Mouse (Mus musculus): Measurements from ENCODE around the gene Emc10. TPM values are rescaled to one million over a fixed set of nuclear protein-coding genes. Genes with fewer than 3 reads are reported as not detected.
A peak's percentile ranks its signal among the peaks of the same experiment; 100 is the strongest.

Gene Emc10
- 100 and 111 TPM in 2 replicates for polyA plus RNA-seq (2011; ENCODE audit: insufficient read length, low read depth, missing spikeins)

DNA sequence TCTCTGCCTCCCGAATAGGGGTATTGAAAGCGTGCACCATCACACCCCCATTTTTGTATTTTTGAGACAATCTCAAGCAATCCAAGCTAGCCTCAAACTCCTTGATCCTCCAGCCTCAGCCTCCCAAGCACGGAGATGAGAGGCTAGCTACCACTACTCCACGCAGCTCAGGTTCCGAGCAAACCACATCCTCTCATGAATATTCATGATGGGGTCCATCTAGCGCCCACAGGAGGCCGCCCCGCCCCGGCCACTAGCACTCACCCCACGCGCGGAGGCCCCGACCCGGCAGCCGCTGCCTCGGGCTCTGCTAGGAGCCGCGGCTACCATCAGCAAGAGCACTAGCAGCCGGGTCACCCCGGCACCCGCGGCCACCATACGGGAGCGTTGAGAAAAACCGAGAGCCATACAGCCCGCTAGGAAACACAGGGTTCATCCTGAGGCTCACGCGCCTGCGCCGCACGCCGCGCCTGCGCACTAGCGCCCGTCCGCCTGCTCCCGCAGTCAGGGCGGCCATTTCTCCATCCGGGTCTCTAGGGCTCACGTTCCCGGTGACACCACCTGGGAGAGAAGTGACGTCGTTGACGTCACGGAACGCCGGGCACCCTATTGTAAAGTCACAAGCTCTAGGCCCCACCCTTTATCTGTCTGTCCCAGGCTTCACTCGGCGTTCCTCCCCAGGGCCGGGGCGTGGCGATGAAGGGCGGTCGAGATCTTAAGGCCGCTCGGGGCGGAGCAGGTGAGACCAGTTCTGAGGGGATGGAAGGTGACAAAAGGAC, at the start of gene Emc10, which contains the start of gene Fam71e1:
TSS of gene Emc10 (minus strand) at position 538 of the 779 bp plus-strand sequence.
TSS of gene Fam71e1 (plus strand) at position 590 of the 779 bp plus-strand sequence.
- peak within 1 kb of the TSS; percentile 73 for H3K27ac ChIP-seq (ENCODE audit: insufficient read depth, low read length)
- H3K4me1 ChIP-seq (ENCODE audit: control insufficient read depth, insufficient read depth, low read length): peaks cover 6% of the 10 kb centered on the region; the same call in 1 of the 2 replicates
- peak within 1 kb of the TSS; percentile 78 for H3K4me3 ChIP-seq (ENCODE audit: insufficient read depth, low read length)
- TF ChIP-seq CTCF (IDR thresholded peaks at IDR 0.05; ENCODE audit: borderline replicate concordance, insufficient read depth, low read length): no peak
- peak; percentile 74 for TF ChIP-seq POLR2A (IDR thresholded peaks at IDR 0.05; ENCODE audit: low read depth, low read length)

- H3K27ac ChIP-seq (ENCODE audit: insufficient read depth, low read length): no peak overlapping the region
- no peaks in the 10 kb centered on the region for H3K4me1 ChIP-seq (ENCODE audit: control insufficient read depth, insufficient read depth, low read length)
- TF ChIP-seq CTCF (IDR thresholded peaks at IDR 0.05; ENCODE audit: borderline replicate concordance, insufficient read depth, low read length): no peak
- no peak for TF ChIP-seq POLR2A (IDR thresholded peaks at IDR 0.05; ENCODE audit: low read depth, low read length)
- H3K4me3 ChIP-seq (ENCODE audit: insufficient read depth, low read length): no peak overlapping the region
These were observed 46.7 kb upstream of the Emc10 start for GRCm38 (mm10) chr7:44543071-44543470.

GRCm38 (mm10) chr7:44542555-44542954, 46.2 kb upstream of the Emc10 start:
- Histone ChIP-seq H3K27ac (ENCODE audit: insufficient read depth, low read length) (no peak overlapping the region), H3K4me1 (ENCODE audit: control insufficient read depth, insufficient read depth, low read length) (no peaks in the 10 kb centered on the region), H3K4me3 (ENCODE audit: insufficient read depth, low read length) (no peak overlapping the region)
- TF ChIP-seq POLR2A (IDR thresholded peaks at IDR 0.05; ENCODE audit: low read depth, low read length) (no peak), CTCF (IDR thresholded peaks at IDR 0.05; ENCODE audit: borderline replicate concordance, insufficient read depth, low read length) (no peak)

DNA sequence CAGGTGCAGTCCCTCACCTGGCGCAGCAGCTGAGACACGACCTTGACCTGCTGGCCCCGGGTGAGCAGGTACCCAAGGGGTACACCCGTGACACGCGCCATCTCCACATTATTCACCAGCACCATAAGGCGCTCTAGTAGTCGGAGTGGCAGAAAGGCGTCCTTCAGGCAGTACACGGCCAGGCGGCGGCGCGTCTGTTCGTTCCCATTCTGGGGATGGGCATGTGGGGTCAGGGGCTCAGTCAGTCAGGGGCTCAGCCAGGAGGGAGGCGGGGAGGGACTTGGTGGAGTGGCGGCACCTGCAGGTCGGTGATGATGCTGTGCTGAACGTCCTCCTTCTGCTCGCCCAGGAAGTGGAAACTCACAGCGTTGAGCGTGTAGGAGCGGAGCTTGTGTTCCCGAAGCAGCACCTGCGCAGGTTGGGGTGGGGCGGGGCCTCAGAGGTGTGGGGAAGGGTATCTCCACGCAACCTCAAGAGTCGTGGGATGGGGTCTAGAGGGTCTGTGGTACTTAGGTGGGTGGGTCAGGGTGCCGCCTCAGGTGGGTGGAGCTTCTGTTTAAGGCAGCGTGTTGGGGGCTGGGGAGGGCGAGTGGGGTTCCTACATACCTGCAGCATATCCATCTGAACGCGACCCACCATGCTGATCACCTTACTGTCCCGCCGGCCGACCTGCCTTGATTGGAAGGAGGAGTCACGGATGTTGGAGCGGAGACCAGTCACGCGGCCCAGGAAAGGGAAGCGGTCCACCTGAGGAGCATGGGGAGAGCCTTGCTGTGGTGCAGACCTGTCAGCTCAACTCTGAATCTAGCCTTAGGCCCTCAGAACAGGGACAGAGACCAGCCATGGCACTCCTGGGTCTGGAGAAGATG, 42.7 kb upstream of the Emc10 start:
- Histone ChIP-seq H3K4me1 (ENCODE audit: control insufficient read depth, insufficient read depth, low read length) (no peaks in the 10 kb centered on the region), H3K4me3 (ENCODE audit: insufficient read depth, low read length) (no peak overlapping the region), H3K27ac (ENCODE audit: insufficient read depth, low read length) (no peak overlapping the region)
- TF ChIP-seq POLR2A (IDR thresholded peaks at IDR 0.05; ENCODE audit: low read depth, low read length): no peak

GRCm38 (mm10) chr7:44537496-44537895, 41.2 kb upstream of the Emc10 start:
- no peak overlapping the region for H3K4me3 ChIP-seq (ENCODE audit: insufficient read depth, low read length)
- no peak for TF ChIP-seq CTCF (IDR thresholded peaks at IDR 0.05; ENCODE audit: borderline replicate concordance, insufficient read depth, low read length)
- TF ChIP-seq POLR2A (IDR thresholded peaks at IDR 0.05; ENCODE audit: low read depth, low read length): no peak
- no peaks in the 10 kb centered on the region for H3K4me1 ChIP-seq (ENCODE audit: control insufficient read depth, insufficient read depth, low read length)

DNA sequence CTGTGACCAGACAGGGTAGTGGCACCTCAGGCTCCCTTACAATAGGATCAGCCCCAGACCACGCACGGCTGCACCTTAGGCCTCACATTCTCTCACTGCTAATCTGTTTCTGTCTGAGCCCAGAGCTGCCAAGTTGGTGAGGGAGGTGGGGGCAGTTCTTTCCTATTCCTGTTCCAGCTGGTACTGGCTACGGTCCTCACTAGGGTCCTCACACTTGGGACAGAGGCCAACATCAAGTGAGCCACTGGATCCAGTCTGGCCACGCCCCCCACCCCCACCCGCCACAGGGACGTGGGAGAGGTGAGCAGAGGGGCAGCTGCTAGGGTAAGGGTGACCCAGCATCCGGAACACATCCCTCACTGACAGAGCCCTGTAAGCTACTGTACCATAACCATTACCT, 40.7 kb upstream of the Emc10 start:
- no peak overlapping the region for H3K4me3 ChIP-seq (ENCODE audit: insufficient read depth, low read length)
- H3K4me1 ChIP-seq (ENCODE audit: control insufficient read depth, insufficient read depth, low read length): no peaks in the 10 kb centered on the region
- no peak for TF ChIP-seq CTCF (IDR thresholded peaks at IDR 0.05; ENCODE audit: borderline replicate concordance, insufficient read depth, low read length)
- TF ChIP-seq POLR2A (IDR thresholded peaks at IDR 0.05; ENCODE audit: low read depth, low read length): no peak
- no peak overlapping the region for H3K27ac ChIP-seq (ENCODE audit: insufficient read depth, low read length)

More at GRCm38 (mm10) chr7:44537496-44537895, 41.2 kb upstream of the Emc10 start:
- H3K27ac ChIP-seq (ENCODE audit: insufficient read depth, low read length): no peak overlapping the region

- no peak for TF ChIP-seq POLR2A (IDR thresholded peaks at IDR 0.05; ENCODE audit: low read depth, low read length)
- no peak for TF ChIP-seq CTCF (IDR thresholded peaks at IDR 0.05; ENCODE audit: borderline replicate concordance, insufficient read depth, low read length)
- Histone ChIP-seq H3K4me3 (ENCODE audit: insufficient read depth, low read length) (no peak overlapping the region), H3K27ac (ENCODE audit: insufficient read depth, low read length) (no peak overlapping the region), H3K4me1 (ENCODE audit: control insufficient read depth, insufficient read depth, low read length) (no peaks in the 10 kb centered on the region)
These were observed 40.2 kb upstream of the Emc10 start for GRCm38 (mm10) chr7:44536590-44536968.

DNA sequence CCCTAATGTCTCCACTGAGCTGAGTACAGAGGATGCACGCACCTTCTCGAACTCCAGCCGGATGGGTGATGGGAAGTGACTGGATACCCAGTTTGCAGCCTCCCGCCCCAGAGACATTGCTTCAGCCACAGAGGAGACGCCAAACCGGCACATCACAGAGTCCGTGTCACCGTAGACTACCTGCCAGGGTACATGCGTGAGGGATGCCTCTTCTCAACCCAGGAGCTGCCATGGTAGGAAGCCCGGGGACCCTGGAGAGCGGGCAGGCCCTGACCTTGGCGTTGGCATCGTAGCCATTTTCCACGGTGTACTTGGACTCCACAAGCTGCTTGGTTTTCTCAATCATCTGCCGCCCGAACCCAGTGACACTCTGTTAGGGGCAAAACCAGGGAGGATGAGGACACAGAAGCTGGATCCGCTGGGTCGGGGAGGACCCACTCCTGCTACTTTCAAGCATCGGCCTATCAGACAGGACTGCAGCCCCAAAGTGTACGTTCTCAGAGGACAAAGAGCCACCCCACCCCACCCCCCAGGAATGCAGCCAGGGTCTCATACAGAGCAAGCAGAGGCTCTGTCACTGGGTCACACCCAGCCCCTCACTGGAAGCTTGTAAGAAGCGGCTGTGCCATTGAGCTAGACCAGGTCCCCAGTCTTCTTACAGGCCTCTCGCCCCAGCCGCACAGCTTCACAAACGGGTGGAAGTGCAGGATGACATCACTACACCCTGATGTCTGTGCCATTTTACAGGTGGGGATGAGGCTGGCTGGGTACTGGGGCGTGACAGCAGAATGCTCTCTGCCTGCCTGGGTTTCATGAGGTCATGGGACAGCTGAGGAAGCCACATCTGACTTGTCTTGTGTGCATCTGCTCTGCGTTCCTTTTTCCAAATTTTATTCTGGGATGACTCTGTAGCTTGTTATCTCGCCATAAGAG, 39.6 kb upstream of the Emc10 start:
- Histone ChIP-seq H3K4me3 (ENCODE audit: insufficient read depth, low read length) (no peak overlapping the region), H3K4me1 (ENCODE audit: control insufficient read depth, insufficient read depth, low read length) (no peaks in the 10 kb centered on the region), H3K27ac (ENCODE audit: insufficient read depth, low read length) (no peak overlapping the region)
- TF ChIP-seq CTCF (IDR thresholded peaks at IDR 0.05; ENCODE audit: borderline replicate concordance, insufficient read depth, low read length) (no peak), POLR2A (IDR thresholded peaks at IDR 0.05; ENCODE audit: low read depth, low read length) (no peak)

Measured in embryonic fibroblast, embryonic 13.5 days (primary cell).